Mouse (Mus musculus) myocyte (in vitro differentiated cells): ENCODE measurements at regions not wholly inside any gene's neighbourhood (a gene's known extent, or its start where the extent isn't known, plus 50 kb on each side); places are given as distances from the start of the nearest gene placed in this dataset.

Experiments
- H3K27me3 ChIP-seq: one replicate; pipeline ENCODE4 v1.6.1; 2011; ENCODE audit not compliant: control insufficient read depth, insufficient read depth, insufficient read length
- H3K36me3 ChIP-seq: one replicate; pipeline ENCODE4 v1.6.1; 2011; ENCODE audit not compliant: control insufficient read depth, insufficient read depth
- H3K4me2 ChIP-seq: one replicate; pipeline ENCODE4 v1.6.1; 2011; ENCODE audit warnings: low read depth, control low read depth
- H3K4me3 ChIP-seq: one replicate; pipeline ENCODE4 v1.5.1; 2011; ENCODE audit warnings: mild to moderate bottlenecking, control low read depth, moderate library complexity
- H3K79me2 ChIP-seq: one replicate; pipeline ENCODE4 v1.6.1; 2011; ENCODE audit not compliant: control insufficient read depth, insufficient read depth
- H3ac ChIP-seq: one replicate; pipeline ENCODE4 v1.6.1; 2011; ENCODE audit not compliant: control insufficient read depth, insufficient read length
- CEBPB ChIP-seq: IDR thresholded peaks from 2 replicates; pipeline ENCODE4 v1.6.1; 2011; ENCODE audit warnings: mild to moderate bottlenecking, moderate library complexity; ENCODE audit not compliant: poor library complexity, insufficient read depth, severe bottlenecking
- E2F4 ChIP-seq: IDR thresholded peaks from one replicate; pipeline ENCODE4 v1.6.1; 2011; ENCODE audit warnings: mild to moderate bottlenecking, control low read depth, moderate library complexity; ENCODE audit not compliant: insufficient read depth
- MAX ChIP-seq: IDR thresholded peaks from one replicate; pipeline ENCODE4 v1.6.1; 2011; ENCODE audit warnings: low read depth, mild to moderate bottlenecking, control low read depth
- MYOD1 ChIP-seq, 3 experiments: IDR thresholded peaks; one replicate each; pipeline ENCODE4 v1.6.1; 2011; ENCODE audit warnings: control low read depth in 2 of 3, low read depth in 2 of 3, mild to moderate bottlenecking in 2 of 3, moderate library complexity in 1 of 3; ENCODE audit not compliant: insufficient read length in 2 of 3, control insufficient read depth in 1 of 3
- MYOG ChIP-seq, 3 experiments: IDR thresholded peaks; one replicate each; pipeline ENCODE4 v1.6.1; 2011; ENCODE audit warnings: control low read depth in 2 of 3, low read depth in 2 of 3, mild to moderate bottlenecking in 2 of 3; ENCODE audit not compliant: insufficient read length in 2 of 3, control insufficient read depth in 1 of 3, insufficient read depth in 1 of 3
- POLR2A ChIP-seq: IDR thresholded peaks from one replicate; pipeline ENCODE4 v1.6.1; 2011; ENCODE audit warnings: low read depth, mild to moderate bottlenecking, control low read depth, moderate library complexity; ENCODE audit not compliant: insufficient read length
- POLR2AphosphoS2 ChIP-seq: IDR thresholded peaks from one replicate; pipeline ENCODE4 v1.6.1; 2011; ENCODE audit warnings: low read depth, control low read depth; ENCODE audit not compliant: insufficient read length
- REST ChIP-seq: IDR thresholded peaks from one replicate; pipeline ENCODE4 v1.6.1; 2011; ENCODE audit warnings: mild to moderate bottlenecking, control low read depth, moderate library complexity; ENCODE audit not compliant: insufficient read depth, insufficient read length
- SRF ChIP-seq: IDR thresholded peaks from one replicate; pipeline ENCODE4 v1.6.1; 2011; ENCODE audit warnings: low read depth; ENCODE audit not compliant: control insufficient read depth, insufficient read length
- TCF12 ChIP-seq: IDR thresholded peaks from one replicate; pipeline ENCODE4 v1.6.1; 2011; ENCODE audit warnings: mild to moderate bottlenecking, control low read depth; ENCODE audit not compliant: poor library complexity, insufficient read depth, severe bottlenecking
- TCF3 ChIP-seq: IDR thresholded peaks from one replicate; pipeline ENCODE4 v1.6.1; 2011; ENCODE audit warnings: low read depth, control low read depth; ENCODE audit not compliant: insufficient read length
- USF1 ChIP-seq: IDR thresholded peaks from one replicate; pipeline ENCODE4 v1.6.1; 2011; ENCODE audit warnings: low read depth, mild to moderate bottlenecking, control low read depth, moderate library complexity

DNA sequence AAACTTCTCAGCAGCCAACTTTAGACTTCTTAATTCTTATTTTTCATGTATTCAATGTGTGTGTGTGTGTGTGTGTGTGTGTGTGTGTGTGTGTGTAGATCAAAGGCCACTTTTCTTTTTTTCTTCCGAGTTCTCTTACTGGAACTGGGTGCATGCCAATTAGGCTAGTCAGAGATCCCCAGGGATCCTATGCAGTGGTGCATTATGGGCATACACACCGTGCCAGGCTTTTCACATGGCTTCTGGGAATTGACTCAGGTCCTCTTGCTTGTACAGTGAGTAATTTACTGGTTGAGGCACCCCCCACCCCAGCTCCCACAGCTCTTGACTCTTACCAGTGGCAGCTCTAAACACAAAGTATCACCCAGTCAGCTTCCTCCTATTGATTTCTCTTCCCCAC lies 189.3 kb upstream of the Tmtc4 start:
- no peaks in the 10 kb centered on the region for H3K27me3 ChIP-seq
- no peak for TF ChIP-seq SRF
- H3ac ChIP-seq, result no peak overlapping the region
- H3K36me3 ChIP-seq, result no peaks in the 10 kb centered on the region
- peak overlapping the region; percentile 14 for H3K4me2 ChIP-seq
- H3K4me3 ChIP-seq, result no peak overlapping the region
- no peaks in the 10 kb centered on the region for H3K79me2 ChIP-seq

DNA sequence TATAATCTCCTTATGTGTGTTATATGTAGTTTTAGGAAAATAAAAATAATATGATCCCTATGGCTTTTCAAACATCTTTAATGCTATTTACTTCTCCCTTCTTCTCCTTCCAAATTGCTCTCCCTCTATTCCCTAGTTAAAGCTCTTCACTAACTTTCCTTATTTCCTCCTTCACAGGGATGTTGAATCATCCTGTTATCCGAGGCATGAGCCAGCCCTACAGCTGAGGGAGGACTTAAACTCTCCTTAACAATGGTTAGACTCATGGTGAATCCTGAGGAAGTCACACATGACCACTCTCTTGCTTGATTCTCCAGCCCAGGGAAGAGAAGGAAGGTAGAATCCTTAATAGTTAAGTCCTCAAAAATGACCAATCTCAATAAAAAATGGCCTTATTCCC lies 188.0 kb upstream of the Tmtc4 start:
- no peak for TF ChIP-seq MAX
- TF ChIP-seq POLR2AphosphoS2, result no peak
- TF ChIP-seq E2F4, result no peak
- TF ChIP-seq TCF3, result no peak
- TF ChIP-seq CEBPB, result peak; percentile 68; the same call in 1 of the 2 replicates
- Histone ChIP-seq H3K4me2 (no peak overlapping the region), H3K27me3 (no peaks in the 10 kb centered on the region), H3K36me3 (no peaks in the 10 kb centered on the region), H3K4me3 (no peak overlapping the region), H3K79me2 (no peaks in the 10 kb centered on the region), H3ac (no peak overlapping the region)

DNA sequence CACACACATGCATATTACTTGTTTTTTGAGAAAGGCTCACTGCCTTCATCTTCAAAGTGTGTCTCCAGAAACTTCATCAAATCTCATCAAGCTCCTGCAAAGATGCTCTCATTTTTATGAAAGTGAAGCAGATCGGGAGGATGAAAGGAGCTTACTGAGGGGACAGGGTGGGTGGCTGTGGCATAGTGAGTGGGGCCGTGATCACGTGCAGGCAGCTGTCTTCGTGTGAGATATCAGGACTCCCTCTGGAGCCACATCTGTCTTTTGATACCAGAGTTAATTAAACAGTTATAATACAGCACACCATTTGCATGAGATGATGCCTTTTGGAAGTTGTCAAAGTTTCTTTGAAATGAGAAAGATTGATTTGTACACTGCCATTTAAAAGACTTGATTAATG lies 180.0 kb upstream of the Tmtc4 start:
- Histone ChIP-seq H3K36me3 (no peaks in the 10 kb centered on the region), H3K4me2 (no peak overlapping the region), H3K4me3 (no peak overlapping the region), H3K27me3 (no peaks in the 10 kb centered on the region), H3ac (no peak overlapping the region), H3K79me2 (no peaks in the 10 kb centered on the region)
- TF ChIP-seq REST, result no peak
- TF ChIP-seq USF1, result no peak
- no peak for TF ChIP-seq TCF12
- TF ChIP-seq E2F4, result no peak
- no peak for TF ChIP-seq MYOG (IDR thresholded peaks at IDR 0.05; ENCODE audit: control insufficient read depth in 1 of 3, insufficient read depth in 1 of 3, insufficient read length in 2 of 3, low read depth in 2 of 3)
- TF ChIP-seq MAX, result no peak

DNA sequence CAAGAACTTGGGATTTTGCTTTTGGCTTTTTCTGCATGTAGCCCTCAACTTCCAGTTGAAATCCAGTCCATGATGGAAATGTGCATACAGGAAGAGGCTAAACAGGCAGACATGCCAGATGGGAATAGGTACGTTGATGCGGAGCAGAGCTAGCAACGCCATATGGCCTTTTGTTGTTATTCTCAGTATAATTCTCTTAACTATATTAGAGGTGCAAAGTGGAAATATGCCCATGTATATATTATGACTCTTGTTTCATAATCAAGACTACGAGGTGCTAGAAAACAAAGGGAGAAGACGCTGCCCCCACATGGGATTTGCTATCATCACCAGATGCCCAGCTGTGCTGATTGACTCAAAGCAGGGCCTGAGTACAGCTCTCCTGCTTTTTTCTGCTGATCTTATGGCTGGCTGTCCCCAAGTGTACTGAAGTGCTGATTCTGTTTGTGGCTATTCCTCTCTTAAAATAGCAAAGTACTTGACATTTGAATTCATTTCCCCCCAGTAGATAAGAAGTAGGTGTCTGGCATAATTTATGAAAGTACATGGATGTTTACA lies 159.7 kb upstream of the Tmtc4 start:
- H3K36me3 ChIP-seq, result no peaks in the 10 kb centered on the region
- no peaks in the 10 kb centered on the region for H3K79me2 ChIP-seq
- TF ChIP-seq POLR2A (no peak), E2F4 (no peak), TCF3 (no peak), REST (no peak), MAX (no peak), TCF12 (no peak), MYOD1 (IDR thresholded peaks at IDR 0.05; ENCODE audit: control insufficient read depth in 1 of 3, insufficient read length in 2 of 3, low read depth in 2 of 3) (no peak), SRF (no peak), MYOG (IDR thresholded peaks at IDR 0.05; ENCODE audit: control insufficient read depth in 1 of 3, insufficient read depth in 1 of 3, insufficient read length in 2 of 3, low read depth in 2 of 3) (no peak), POLR2AphosphoS2 (no peak), CEBPB (no peak), USF1 (no peak)
- no peaks in the 10 kb centered on the region for H3K27me3 ChIP-seq
- H3ac ChIP-seq, result no peak overlapping the region
- no peak overlapping the region for H3K4me3 ChIP-seq
- no peak overlapping the region for H3K4me2 ChIP-seq

DNA sequence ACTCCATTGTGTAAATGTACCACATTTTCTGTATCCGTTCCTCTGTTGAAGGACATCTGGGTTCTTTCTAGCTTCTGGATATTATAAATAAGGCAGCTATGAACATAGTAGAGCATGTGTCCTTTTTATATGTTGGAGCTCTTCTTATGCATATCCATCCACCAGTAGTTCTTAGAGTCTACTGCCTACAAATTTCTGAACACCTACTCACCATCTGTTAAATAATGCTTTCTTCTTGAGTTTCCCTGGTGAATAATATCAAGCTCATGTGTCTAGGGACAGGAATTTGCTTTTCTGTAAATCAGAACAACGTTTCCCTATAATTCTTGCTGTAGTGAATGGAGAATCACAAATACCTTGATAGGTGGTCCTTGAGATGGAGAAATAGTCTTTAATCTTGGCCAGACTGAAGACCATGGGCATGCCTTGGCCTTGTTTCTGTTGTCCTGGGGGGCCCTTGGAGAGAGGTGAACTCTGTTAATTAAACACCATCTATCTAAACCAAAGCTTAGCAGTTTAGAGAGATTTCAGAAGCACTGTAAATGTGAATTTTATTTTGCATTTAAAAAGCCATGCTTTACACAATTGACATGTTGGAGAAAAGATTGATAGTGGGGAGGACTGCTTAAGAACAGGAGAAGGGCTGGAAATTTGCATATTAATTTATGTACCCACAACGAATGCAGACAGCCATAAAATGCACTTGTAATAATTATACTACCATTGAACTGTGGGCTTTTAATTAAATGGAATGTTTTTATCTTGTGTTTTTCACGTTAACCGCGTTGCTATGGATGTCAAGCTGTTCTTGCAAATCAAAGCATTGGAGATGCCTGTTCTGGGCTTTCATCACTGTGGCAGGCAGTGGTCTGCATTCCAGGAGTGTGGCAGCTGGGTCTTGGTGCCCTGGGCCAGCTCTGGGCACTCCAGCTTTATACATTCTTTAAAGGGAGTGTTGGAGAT lies 155.2 kb upstream of the Tmtc4 start:
- Histone ChIP-seq H3K4me3 (no peak overlapping the region), H3K79me2 (no peaks in the 10 kb centered on the region), H3K27me3 (no peaks in the 10 kb centered on the region), H3ac (no peak overlapping the region), H3K4me2 (no peak overlapping the region), H3K36me3 (no peaks in the 10 kb centered on the region)
- TF ChIP-seq MYOD1 (IDR thresholded peaks at IDR 0.05; ENCODE audit: control insufficient read depth in 1 of 3, insufficient read length in 2 of 3, low read depth in 2 of 3) (peak in 2 of 3 experiments; percentile 48 to 75), MYOG (IDR thresholded peaks at IDR 0.05; ENCODE audit: control insufficient read depth in 1 of 3, insufficient read depth in 1 of 3, insufficient read length in 2 of 3, low read depth in 2 of 3) (peak in 1 of 3 experiments; percentile 47), POLR2AphosphoS2 (no peak)
